Mouse (Mus musculus) bone marrow, adult 2 months (tissue): ENCODE measurements around the gene Cdc26. TPM values are rescaled to one million over a fixed set of nuclear protein-coding genes. Genes with fewer than 3 reads are reported as not detected.

Source experiments
- H3K27ac ChIP-seq: fragments of 200-500 bp; 2 replicates; pipeline ENCODE4 v1.5.1; 2012; ENCODE audit warnings: low read depth, mild to moderate bottlenecking, control low read depth, inconsistent platforms, low read length; ENCODE audit not compliant: control insufficient read depth, poor library complexity, insufficient read depth
- H3K4me1 ChIP-seq: fragments of 200-500 bp; 2 replicates; pipeline ENCODE4 v1.6.1; 2011; ENCODE audit warnings: low read length; ENCODE audit not compliant: control insufficient read depth, insufficient read depth
- H3K4me3 ChIP-seq: fragments of 200-500 bp; replicated peaks from 2 replicates; pipeline ENCODE3; 2011; ENCODE audit warnings: mild to moderate bottlenecking, low read depth, low read length, control low read depth; ENCODE audit not compliant: control insufficient read depth
- CTCF ChIP-seq: fragments of 200-500 bp; IDR thresholded peaks from 2 replicates; pipeline ENCODE4 v1.5.1; 2011; ENCODE audit warnings: low read length, control low read depth; ENCODE audit not compliant: control insufficient read depth, insufficient read depth
- POLR2A ChIP-seq: fragments of 200-500 bp; IDR thresholded peaks from 2 replicates; pipeline ENCODE4 v1.6.1; 2011; ENCODE audit warnings: low read depth, mild to moderate bottlenecking, control low read depth, low read length, borderline replicate concordance; ENCODE audit not compliant: control insufficient read depth
- WGBS: fragments of 180-500 bp; shearing (Covaris S2); methylation state at CpG from one replicate; pipeline ENCODE4 v1.1.7; 2018; 5-methylcytosine and 5-hydroxymethylcytosine counted together
- polyA plus RNA-seq: library from polyadenylated mRNA; stranded (reverse); fragments of >200 nt; gene quantifications from 2 replicates; pipeline ENCODE4 v1.2.4, GENCODE M21; 2011; ENCODE audit warnings: low replicate concordance; ENCODE audit not compliant: missing spikeins, insufficient read depth, insufficient read length

Cdc26 gene
- polyA plus RNA-seq, 1 experiment = 93.6 TPM

GRCm38 (mm10) chr4:62347605-62348328 is 60.7 kb downstream of the Cdc26 start:
- Histone ChIP-seq H3K27ac (no peak overlapping the region; the same call in 1 of the 2 replicates), H3K4me3 (no peak overlapping the region), H3K4me1 (no peaks in the 10 kb centered on the region; the same call in 1 of the 2 replicates)
- TF ChIP-seq CTCF = no peak
- no peak for TF ChIP-seq POLR2A
- 64% methylated on average over 9 of the region's 9 CpGs for WGBS

- 71% methylated on average over 4 of the region's 4 CpGs for WGBS
- no peak for TF ChIP-seq POLR2A
- Histone ChIP-seq H3K4me1 (no peaks in the 10 kb centered on the region; the same call in 1 of the 2 replicates), H3K27ac (no peak overlapping the region), H3K4me3 (no peak overlapping the region)
These were observed 62.6 kb downstream of the Cdc26 start for GRCm38 (mm10) chr4:62345827-62346226.

DNA sequence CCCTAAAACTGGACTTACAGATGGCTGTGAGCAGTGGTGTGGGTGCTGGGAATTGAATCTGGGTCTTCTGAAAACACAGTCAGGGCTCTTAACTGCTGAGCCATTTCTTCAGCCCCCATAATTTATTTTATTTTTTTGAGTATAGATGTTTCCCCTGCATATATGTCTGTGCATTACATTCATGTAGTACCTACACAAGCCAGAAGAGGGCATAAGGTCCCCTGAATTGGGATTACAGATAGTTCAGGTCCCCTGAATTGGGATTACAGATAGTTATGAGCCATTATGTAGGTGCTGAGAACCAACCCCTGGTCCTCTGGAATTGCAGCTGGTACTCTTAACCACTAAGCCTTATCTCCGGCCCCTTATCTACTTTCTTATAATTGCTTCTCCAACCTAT is 64.4 kb downstream of the Cdc26 start:
- Histone ChIP-seq H3K4me3 (no peak overlapping the region), H3K27ac (no peak overlapping the region), H3K4me1 (no peaks in the 10 kb centered on the region; the same call in 1 of the 2 replicates)
- 86% methylated on average over 1 of the region's 1 CpGs for WGBS
- TF ChIP-seq CTCF (no peak), POLR2A (no peak)

- TF ChIP-seq CTCF (no peak), POLR2A (no peak)
These were observed 69.9 kb downstream of the Cdc26 start for GRCm38 (mm10) chr4:62338536-62338935.

More at GRCm38 (mm10) chr4:62338536-62338935, 69.9 kb downstream of the Cdc26 start:
- WGBS = 90% methylated on average over 5 of the region's 5 CpGs
- no peak overlapping the region for H3K27ac ChIP-seq
- H3K4me1 ChIP-seq = no peaks in the 10 kb centered on the region
- no peak overlapping the region for H3K4me3 ChIP-seq

Other genes starting within 250 kb of the Cdc26 start
- gene Zfp37, start 177.6 kb downstream of the Cdc26 start, polyA plus RNA-seq = 1.00 TPM in 1 of 2 replicates, not detected in the other
- 7.8 and 13.3 TPM in 2 replicates for gene Slc31a2, start 146.1 kb downstream of the Cdc26 start, polyA plus RNA-seq
- gene Fkbp15, start 48.1 kb downstream of the Cdc26 start, polyA plus RNA-seq = 13.2 and 32.9 TPM in 2 replicates
- 4.9 and 7.3 TPM in 2 replicates for gene Slc31a1, start 47.9 kb downstream of the Cdc26 start, polyA plus RNA-seq
- gene Prpf4, start 155 bp upstream of the Cdc26 start, polyA plus RNA-seq = 7.3 and 13.7 TPM in 2 replicates
- not detected in 2 replicates for gene Rnf183, start 26.6 kb upstream of the Cdc26 start, polyA plus RNA-seq
- 1.0 and 1.3 TPM in 2 replicates for gene Wdr31, start 62.3 kb upstream of the Cdc26 start, polyA plus RNA-seq
- gene Bspry, start 71.4 kb upstream of the Cdc26 start, polyA plus RNA-seq = 1.4 TPM in 1 of 2 replicates, not detected in the other
- not detected in 2 replicates for gene Hdhd3, start 94.8 kb upstream of the Cdc26 start, polyA plus RNA-seq
- gene Alad, start 111.3 kb upstream of the Cdc26 start, polyA plus RNA-seq = 321 and 356 TPM in 2 replicates
- gene Pole3, start 116.4 kb upstream of the Cdc26 start, polyA plus RNA-seq = 56.5 and 57.6 TPM in 2 replicates
- gene 4933430I17Rik, start 116.7 kb upstream of the Cdc26 start, polyA plus RNA-seq = not detected in 2 replicates
- gene Rgs3, start 151.2 kb upstream of the Cdc26 start, polyA plus RNA-seq = 13.1 and 27.0 TPM in 2 replicates